Mouse (Mus musculus) spleen, adult 2 months (tissue): ENCODE data around the gene Fam69b. TPM values are rescaled to one million over a fixed set of nuclear protein-coding genes. Genes with fewer than 3 reads are reported as not detected.

Experiments used
- DNase-seq, 2 experiments: peaks; one replicate each; pipeline versions ENCODE4 v3.0.0 to v3.0.0-alpha.2; 2012 to 2021; ENCODE audit warnings: low spot score in 2 of 2, low read depth in 1 of 2
- H3K27ac ChIP-seq: fragments of 200-500 bp; 2 replicates; pipeline ENCODE4 v1.5.1; 2012; ENCODE audit warnings: low read length, inconsistent platforms; ENCODE audit not compliant: insufficient read depth
- H3K27me3 ChIP-seq: fragments of 200-500 bp; 2 replicates; pipeline ENCODE4 v1.6.1; 2012; ENCODE audit warnings: mild to moderate bottlenecking, moderate library complexity, low read length, inconsistent platforms; ENCODE audit not compliant: control insufficient read depth, insufficient read depth
- H3K36me3 ChIP-seq: fragments of 200-500 bp; 2 replicates; pipeline ENCODE4 v1.6.1; 2012; ENCODE audit warnings: mild to moderate bottlenecking, low read length, inconsistent platforms; ENCODE audit not compliant: control insufficient read depth, insufficient read depth
- H3K4me1 ChIP-seq: fragments of 200-500 bp; 2 replicates; pipeline ENCODE4 v1.6.1; 2011; ENCODE audit warnings: inconsistent platforms; ENCODE audit not compliant: control insufficient read depth, insufficient read depth, insufficient read length
- H3K4me3 ChIP-seq: fragments of 200-500 bp; 2 replicates; pipeline ENCODE4 v1.5.1; 2011; ENCODE audit warnings: mild to moderate bottlenecking, inconsistent platforms; ENCODE audit not compliant: insufficient read depth, insufficient read length; ENCODE audit errors: extremely low read depth
- CTCF ChIP-seq: fragments of 200-500 bp; IDR thresholded peaks from 2 replicates; pipeline ENCODE4 v1.5.1; 2011; ENCODE audit warnings: mild to moderate bottlenecking, inconsistent platforms; ENCODE audit not compliant: insufficient read depth, insufficient read length, insufficient replicate concordance; ENCODE audit errors: extremely low read depth
- POLR2A ChIP-seq: fragments of 200-500 bp; IDR thresholded peaks from 2 replicates; pipeline ENCODE4 v1.6.1; 2011; ENCODE audit warnings: low read depth, low read length, inconsistent platforms
- WGBS: fragments of 180-500 bp; shearing (Covaris S2); methylation state at CpG from one replicate; pipeline ENCODE4 v1.1.7; 2018; 5-methylcytosine and 5-hydroxymethylcytosine counted together
- polyA plus RNA-seq: library from polyadenylated mRNA; depleted of rRNA; stranded (reverse); fragments of >200 nt; gene quantifications from 2 replicates; pipeline ENCODE4 v1.2.3, GENCODE M21; 2012

Fam69b gene
- polyA plus RNA-seq, 1 experiment = 3.0 TPM

DNA sequence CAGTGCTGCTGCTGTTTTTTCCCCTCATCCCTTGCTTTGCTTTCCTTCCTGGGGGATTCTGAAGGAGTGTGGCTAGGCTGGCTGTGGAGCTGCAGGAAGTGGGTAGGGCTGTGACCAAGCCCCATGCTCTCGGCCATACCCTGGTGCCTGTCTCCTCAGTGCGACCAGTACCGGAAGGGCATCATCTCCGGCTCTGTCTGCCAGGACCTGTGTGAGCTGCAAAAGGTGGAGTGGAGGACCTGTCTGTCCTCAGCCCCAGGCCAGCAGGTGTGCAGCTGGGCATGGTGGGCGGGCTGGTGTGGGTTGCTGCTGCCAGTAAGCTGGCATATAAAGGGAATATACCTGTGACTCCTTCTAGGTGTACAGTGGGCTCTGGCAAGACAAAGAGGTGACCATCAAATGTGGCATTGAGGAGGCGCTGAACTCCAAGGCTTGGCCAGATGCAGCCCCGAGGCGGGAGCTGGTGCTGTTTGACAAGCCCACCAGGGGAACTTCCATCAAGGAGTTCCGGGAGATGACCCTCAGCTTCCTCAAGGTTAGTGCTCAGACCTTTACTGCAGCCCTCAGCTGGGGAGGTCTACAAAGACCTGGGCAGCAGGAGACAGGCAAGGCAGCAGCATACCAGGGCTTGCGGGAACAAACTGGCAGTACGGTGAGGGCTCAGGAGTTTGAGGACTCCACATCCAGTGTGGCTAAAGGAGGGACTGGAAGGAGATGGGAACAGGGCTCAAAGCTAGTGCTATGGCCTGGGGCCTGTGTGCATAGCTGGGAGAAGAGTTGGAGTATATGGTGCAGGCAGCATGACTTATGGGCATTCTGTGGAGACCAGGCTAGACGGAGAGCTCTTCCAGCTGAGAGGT lies 6.6 kb downstream of the Fam69b start:
- 74% methylated on average over 12 of the region's 12 CpGs for WGBS
- Histone ChIP-seq H3K4me3 (no peak overlapping the region), H3K4me1 (peaks cover 14% of the 10 kb centered on the region; the same call in 1 of the 2 replicates), H3K36me3 (peaks cover 13% of the 10 kb centered on the region), H3K27me3 (no peaks in the 10 kb centered on the region), H3K27ac (no peak overlapping the region)
- TF ChIP-seq CTCF = no peak
- no peak for TF ChIP-seq POLR2A
- DNase-seq = no peak

DNA sequence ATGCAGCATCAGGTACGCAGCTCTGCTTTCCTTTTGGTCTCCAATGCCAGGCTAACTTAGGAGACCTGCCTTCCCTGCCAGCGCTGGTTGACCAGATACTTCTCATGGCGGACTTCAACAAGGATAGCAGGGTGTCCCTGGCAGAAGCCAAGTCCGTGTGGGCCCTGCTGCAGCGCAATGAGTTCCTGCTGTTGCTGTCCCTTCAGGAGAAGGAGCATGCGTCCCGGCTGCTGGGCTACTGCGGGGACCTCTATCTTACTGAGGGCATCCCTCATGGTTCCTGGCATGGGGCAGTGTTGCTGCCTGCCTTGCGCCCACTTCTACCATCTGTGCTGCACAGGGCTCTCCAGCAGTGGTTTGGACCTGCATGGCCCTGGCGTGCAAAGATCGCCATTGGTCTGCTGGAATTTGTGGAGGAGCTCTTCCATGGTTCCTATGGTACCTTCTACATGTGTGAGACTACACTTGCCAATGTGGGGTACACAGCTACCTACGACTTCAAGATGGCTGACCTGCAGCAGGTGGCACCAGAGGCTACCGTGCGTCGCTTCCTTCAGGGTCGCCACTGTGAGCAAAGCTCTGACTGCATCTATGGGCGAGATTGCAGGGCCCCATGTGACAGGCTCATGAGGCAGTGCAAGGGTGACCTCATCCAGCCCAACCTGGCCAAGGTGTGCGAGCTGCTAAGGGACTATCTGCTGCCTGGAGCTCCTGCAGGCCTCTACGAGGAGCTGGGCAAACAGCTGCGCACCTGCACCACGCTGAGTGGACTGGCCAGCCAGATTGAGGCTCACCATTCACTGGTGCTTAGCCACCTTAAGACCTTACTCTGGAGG lies 7.5 kb downstream of the Fam69b start:
- Histone ChIP-seq H3K36me3 (peaks cover 13% of the 10 kb centered on the region), H3K27ac (no peak overlapping the region), H3K27me3 (no peaks in the 10 kb centered on the region), H3K4me3 (no peak overlapping the region), H3K4me1 (peaks cover 14% of the 10 kb centered on the region; the same call in 1 of the 2 replicates)
- DNase-seq = no peak
- WGBS = 86% methylated on average over 21 of the region's 21 CpGs
- TF ChIP-seq POLR2A = no peak
- TF ChIP-seq CTCF = no peak

DNA sequence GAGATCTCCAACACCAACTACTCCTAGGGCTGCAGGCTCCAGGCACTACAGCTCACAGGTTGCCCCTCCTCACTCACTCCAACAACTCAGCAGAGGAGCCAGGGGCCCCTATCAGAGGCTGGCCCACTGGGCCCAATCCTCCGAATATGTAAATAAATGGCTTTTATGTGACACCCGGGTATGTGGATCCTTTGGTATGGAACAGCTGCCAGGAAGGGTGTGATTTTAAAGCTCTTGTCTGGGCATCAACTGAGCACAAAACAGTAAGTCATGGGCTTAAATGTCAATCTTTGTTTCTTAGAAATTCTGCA lies 8.0 kb downstream of the Fam69b start:
- peaks cover 13% of the 10 kb centered on the region for H3K36me3 ChIP-seq
- no peak for DNase-seq
- TF ChIP-seq POLR2A = no peak
- no peak for TF ChIP-seq CTCF

DNA sequence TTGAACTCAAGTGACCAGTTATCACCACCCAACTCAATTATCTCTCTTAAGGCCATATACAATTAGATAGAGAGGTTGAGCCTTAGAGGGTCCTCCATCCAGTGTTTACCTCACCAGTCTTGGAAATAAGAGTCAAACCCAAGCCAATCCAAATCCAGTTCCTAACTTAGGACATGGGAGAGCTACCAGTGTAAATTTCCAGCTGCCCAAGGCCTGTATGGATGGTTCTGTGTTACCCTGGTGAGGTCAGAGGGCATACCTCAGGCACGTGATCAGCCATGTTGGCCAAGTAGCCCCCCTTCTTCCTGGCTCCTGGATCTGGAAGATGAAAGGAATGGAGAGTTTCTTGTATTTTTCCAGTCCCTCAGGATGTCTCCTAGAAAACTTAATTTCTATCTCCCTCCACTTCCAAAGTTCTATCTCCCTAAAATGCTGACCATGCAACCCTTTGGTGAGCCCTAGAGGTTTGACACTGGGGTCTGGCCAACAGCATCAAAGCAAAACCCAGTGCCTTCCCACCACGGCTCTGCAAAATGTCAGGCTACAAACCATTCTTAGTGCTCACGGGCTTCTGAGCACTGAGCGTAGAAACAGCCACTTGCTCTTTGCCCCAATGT lies 9.2 kb downstream of the Fam69b start:
- peaks cover 14% of the 10 kb centered on the region; the same call in 1 of the 2 replicates for H3K4me1 ChIP-seq

More for the DNA sequence above, 8.0 kb downstream of the Fam69b start:
- no peak overlapping the region for H3K4me3 ChIP-seq
- 74% methylated on average over 2 of the region's 2 CpGs for WGBS
- H3K4me1 ChIP-seq = peaks cover 14% of the 10 kb centered on the region; the same call in 1 of the 2 replicates
- H3K27me3 ChIP-seq = no peaks in the 10 kb centered on the region
- no peak overlapping the region for H3K27ac ChIP-seq

DNA sequence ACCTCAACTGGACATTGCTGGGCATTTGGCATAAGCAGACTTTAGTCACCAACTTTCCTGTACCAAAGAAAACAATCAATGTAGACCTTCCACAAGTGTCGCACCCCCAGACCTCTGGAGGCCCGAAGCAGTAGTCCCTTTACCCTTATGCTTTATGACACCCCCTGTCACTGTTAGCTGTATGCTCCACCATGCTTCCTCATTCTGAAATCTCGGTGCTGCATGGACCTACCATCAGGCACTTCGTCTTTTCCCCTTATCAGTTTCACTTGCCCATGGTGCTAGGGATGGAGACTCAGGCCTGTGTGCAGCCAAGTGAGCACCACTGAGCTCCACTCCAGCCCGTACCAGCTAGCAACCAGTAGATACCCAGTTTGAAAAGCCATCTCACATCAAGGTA lies 9.8 kb downstream of the Fam69b start:
- no peak for TF ChIP-seq POLR2A
- no peak for TF ChIP-seq CTCF
- Histone ChIP-seq H3K27ac (no peak overlapping the region), H3K27me3 (no peaks in the 10 kb centered on the region), H3K36me3 (peaks cover 13% of the 10 kb centered on the region), H3K4me1 (peaks cover 14% of the 10 kb centered on the region; the same call in 1 of the 2 replicates), H3K4me3 (no peak overlapping the region)
- WGBS = 43% methylated on average over 5 of the region's 5 CpGs
- no peak for DNase-seq

More for the DNA sequence above, 9.2 kb downstream of the Fam69b start:
- DNase-seq = no peak
- H3K36me3 ChIP-seq = peaks cover 13% of the 10 kb centered on the region
- H3K27me3 ChIP-seq = no peaks in the 10 kb centered on the region
- no peak overlapping the region for H3K27ac ChIP-seq
- no peak overlapping the region for H3K4me3 ChIP-seq
- TF ChIP-seq POLR2A (no peak), CTCF (no peak)
- 93% methylated on average over 4 of the region's 4 CpGs for WGBS

DNA sequence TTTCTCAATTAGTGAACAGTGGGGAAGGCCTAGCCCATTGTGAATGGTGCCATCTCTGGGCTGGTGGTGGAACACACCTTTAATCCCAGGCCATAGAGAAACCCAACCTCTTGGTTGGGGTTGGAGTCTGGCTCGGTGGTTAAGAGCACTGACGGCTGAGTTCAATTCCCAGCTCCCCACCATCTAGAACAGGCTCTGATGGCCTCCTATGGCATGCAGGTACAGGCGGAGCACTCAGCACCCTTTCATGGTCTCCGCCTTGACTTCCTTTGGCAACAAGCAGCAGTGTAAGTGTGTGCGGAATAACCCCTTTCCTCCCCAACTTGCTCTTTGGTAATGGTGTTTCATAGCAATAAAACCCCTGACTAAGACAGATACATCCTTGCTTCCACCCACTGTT lies 10.3 kb downstream of the Fam69b start:
- Histone ChIP-seq H3K4me1 (peaks cover 14% of the 10 kb centered on the region; the same call in 1 of the 2 replicates), H3K27me3 (no peaks in the 10 kb centered on the region), H3K27ac (no peak overlapping the region), H3K36me3 (peaks cover 13% of the 10 kb centered on the region), H3K4me3 (no peak overlapping the region)
- TF ChIP-seq CTCF (no peak), POLR2A (no peak)
- WGBS = 58% methylated on average over 5 of the region's 5 CpGs
- DNase-seq = no peak

DNA sequence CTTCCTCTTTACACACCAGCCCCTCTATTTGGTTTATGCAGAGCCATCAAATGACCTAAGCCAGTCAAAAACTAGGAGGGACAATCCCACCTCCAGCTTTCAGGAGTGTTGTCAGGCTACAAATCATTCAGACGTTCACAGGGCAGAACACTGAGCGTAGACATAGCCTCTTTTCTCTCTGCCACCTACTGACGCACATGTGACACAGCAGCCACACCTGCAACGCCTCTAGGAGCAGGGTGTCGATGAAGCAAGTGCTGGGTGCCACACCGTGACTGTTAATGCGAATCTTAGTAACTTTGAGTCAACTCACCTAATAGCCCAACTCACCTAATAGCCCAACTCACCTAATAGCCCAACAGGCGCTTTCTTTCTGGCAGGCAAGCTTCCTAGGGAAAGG lies 10.8 kb downstream of the Fam69b start:
- peaks cover 14% of the 10 kb centered on the region; the same call in 1 of the 2 replicates for H3K4me1 ChIP-seq
- no peak for TF ChIP-seq POLR2A
- TF ChIP-seq CTCF = peak; percentile 63; the same call in 1 of the 2 replicates
- H3K36me3 ChIP-seq = peaks cover 13% of the 10 kb centered on the region
- H3K27ac ChIP-seq = no peak overlapping the region
- H3K4me3 ChIP-seq = peak overlapping the region; percentile 41
- DNase-seq = peak in 1 of 2 experiments; percentile 62
- no peaks in the 10 kb centered on the region for H3K27me3 ChIP-seq
- 1% methylated on average over 8 of the region's 8 CpGs for WGBS
